Mouse (Mus musculus): ENCODE measurements around the gene Glp1r.

- no peak for TF ChIP-seq EP300 (IDR thresholded peaks at IDR 0.05)
- no peak for TF ChIP-seq CTCF (IDR thresholded peaks at IDR 0.05)
These were observed 2.5 kb downstream of the Glp1r start for GRCm38 (mm10) chr17:30904096-30904495.

Data from lung, postnatal 0 days (tissue).